17 mouse cellular contexts compared by ENCODE assay signal in the genomic region with DNA sequence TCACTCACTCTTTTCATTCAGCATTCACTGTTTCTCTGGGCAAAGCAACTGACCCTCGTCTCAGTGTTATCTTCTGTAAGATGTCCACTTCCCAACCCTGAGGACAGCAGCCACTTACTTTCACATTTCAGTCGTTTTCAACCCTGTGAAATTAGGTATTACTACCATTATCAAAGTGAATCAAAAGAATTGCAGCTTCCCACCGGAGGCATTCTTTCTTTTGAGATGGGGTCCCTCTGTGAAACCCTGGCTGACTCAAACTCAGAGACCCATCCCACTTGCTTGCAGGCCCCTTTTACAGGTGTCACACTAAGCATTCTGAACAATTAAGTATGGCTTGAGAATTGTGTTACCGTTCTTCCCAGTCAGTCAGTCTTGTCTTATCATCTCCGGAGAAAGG. TPM values are rescaled to one million over a fixed set of nuclear protein-coding genes. Genes with fewer than 3 reads are reported as not detected.
A peak's percentile ranks its signal among the peaks of the same experiment; 100 is the strongest.
DNase-seq lines count a peak whose midpoint lies in the region; ATAC-seq and TF ChIP-seq lines count a peak whose summit lies in the region.
"Had no signal": no experiment of that assay in that cellular context is flagged by ENCODE, and none has a peak within 500 bp of the region (broad histone marks: within the 10 kb centered on the region; RNA-seq: fewer than 3 reads in every experiment).

No protein-coding gene starts in this region.

- H3K9ac ChIP-seq in hindbrain, embryonic 12.5 days = no peak overlapping the region
- H3K9ac ChIP-seq in hindbrain, embryonic 14.5 days = no peak overlapping the region
- no peak overlapping the region for H3K9ac ChIP-seq in midbrain, embryonic 12.5 days (replicated peaks)
- H3K9ac ChIP-seq in midbrain, embryonic 16.5 days (ENCODE audit: low read depth, low read length) = no peak overlapping the region
- no peak overlapping the region for H3K9ac ChIP-seq in intestine, postnatal 0 days (ENCODE audit: low read depth, low read length)
- H3K9ac ChIP-seq: limb, embryonic 13.5 days; liver, embryonic 14.5 days; lung, embryonic 15.5 days had no signal

- no peaks in the 10 kb centered on the region for H3K9me3 ChIP-seq in hindbrain, embryonic 12.5 days (replicated peaks)
- no peaks in the 10 kb centered on the region for H3K9me3 ChIP-seq in hindbrain, embryonic 14.5 days (ENCODE audit: control insufficient read depth, low read length)
- H3K9me3 ChIP-seq in midbrain, embryonic 12.5 days = no peaks in the 10 kb centered on the region
- no peaks in the 10 kb centered on the region for H3K9me3 ChIP-seq in midbrain, embryonic 16.5 days (replicated peaks; ENCODE audit: control insufficient read depth, low read length, poor library complexity, severe bottlenecking)
- H3K9me3 ChIP-seq in G1E (replicated peaks) = no peaks in the 10 kb centered on the region
- no peaks in the 10 kb centered on the region for H3K9me3 ChIP-seq in intestine, postnatal 0 days (ENCODE audit: control insufficient read depth)
- H3K9me3 ChIP-seq: limb, embryonic 13.5 days; lung, embryonic 15.5 days had no signal

- no peak for TF ChIP-seq CTCF in G1E (IDR thresholded peaks at IDR 0.05; ENCODE audit: low read depth, low read length)
- no peak for TF ChIP-seq CTCF in intestine, postnatal 0 days (IDR thresholded peaks at IDR 0.05; ENCODE audit: low read depth)

- WGBS in hindbrain, embryonic 12.5 days = 50% methylated on average over 5 of the region's 5 CpGs
- WGBS in hindbrain, embryonic 14.5 days = 47% methylated on average over 5 of the region's 5 CpGs
- 56% methylated on average over 5 of the region's 5 CpGs for WGBS in midbrain, embryonic 12.5 days
- WGBS in midbrain, embryonic 16.5 days = 44% methylated on average over 5 of the region's 5 CpGs
- 50% methylated on average over 5 of the region's 5 CpGs for WGBS in intestine, postnatal 0 days

- no peaks in the 10 kb centered on the region for H3K27me3 ChIP-seq in hindbrain, embryonic 12.5 days
- H3K27me3 ChIP-seq in hindbrain, embryonic 14.5 days (ENCODE audit: control insufficient read depth, insufficient read depth, low read length) = no peaks in the 10 kb centered on the region
- no peaks in the 10 kb centered on the region for H3K27me3 ChIP-seq in midbrain, embryonic 12.5 days
- H3K27me3 ChIP-seq in midbrain, embryonic 16.5 days (ENCODE audit: control insufficient read depth, insufficient read depth, low read depth, low read length) = no peaks in the 10 kb centered on the region
- no peaks in the 10 kb centered on the region for H3K27me3 ChIP-seq in G1E (ENCODE audit: insufficient read depth, low read length)
- no peaks in the 10 kb centered on the region for H3K27me3 ChIP-seq in intestine, postnatal 0 days (replicated peaks; ENCODE audit: control insufficient read depth, insufficient read depth, low read length)
- H3K27me3 ChIP-seq: limb, embryonic 13.5 days; lung, embryonic 15.5 days had no signal

- H3K36me3 ChIP-seq in hindbrain, embryonic 12.5 days = no peaks in the 10 kb centered on the region
- H3K36me3 ChIP-seq in hindbrain, embryonic 14.5 days (replicated peaks; ENCODE audit: control insufficient read depth, insufficient read depth) = no peaks in the 10 kb centered on the region
- no peaks in the 10 kb centered on the region for H3K36me3 ChIP-seq in midbrain, embryonic 12.5 days
- H3K36me3 ChIP-seq in midbrain, embryonic 16.5 days (ENCODE audit: control insufficient read depth, insufficient read depth, low read length) = no peaks in the 10 kb centered on the region
- peaks cover 41% of the 10 kb centered on the region for H3K36me3 ChIP-seq in G1E (replicated peaks)
- H3K36me3 ChIP-seq in intestine, postnatal 0 days (ENCODE audit: control insufficient read depth, insufficient read depth) = no peaks in the 10 kb centered on the region

- peak overlapping the region; percentile 19 for H3K4me2 ChIP-seq in hindbrain, embryonic 12.5 days (replicated peaks)
- no peak overlapping the region for H3K4me2 ChIP-seq in hindbrain, embryonic 14.5 days (replicated peaks)
- H3K4me2 ChIP-seq in midbrain, embryonic 12.5 days (replicated peaks) = peak overlapping the region; percentile 33
- no peak overlapping the region for H3K4me2 ChIP-seq in midbrain, embryonic 16.5 days (ENCODE audit: low read length)
- H3K4me2 ChIP-seq in intestine, postnatal 0 days (replicated peaks; ENCODE audit: low read depth) = peak overlapping the region; percentile 18
- H3K4me2 ChIP-seq: limb, embryonic 13.5 days; lung, embryonic 15.5 days had no signal

- no peak overlapping the region for H3K4me3 ChIP-seq in hindbrain, embryonic 12.5 days
- H3K4me3 ChIP-seq in hindbrain, embryonic 14.5 days (replicated peaks; ENCODE audit: low read length) = no peak overlapping the region
- H3K4me3 ChIP-seq in midbrain, embryonic 12.5 days = no peak overlapping the region
- H3K4me3 ChIP-seq in midbrain, embryonic 16.5 days (ENCODE audit: low read depth, low read length) = no peak overlapping the region
- peak overlapping the region; percentile 33; the same call in 1 of the 2 replicates for H3K4me3 ChIP-seq in G1E (ENCODE audit: low read depth, low read length)
- H3K4me3 ChIP-seq in intestine, postnatal 0 days (ENCODE audit: low read depth, low read length) = no peak overlapping the region
- H3K4me3 ChIP-seq: heart, adult 2 months; limb, embryonic 13.5 days; lung, embryonic 15.5 days had no signal

- ATAC-seq in hindbrain, embryonic 12.5 days (ENCODE audit: low FRiP score) = no peak
- ATAC-seq in hindbrain, embryonic 14.5 days (ENCODE audit: low FRiP score) = no peak
- no peak for ATAC-seq in midbrain, embryonic 12.5 days (ENCODE audit: low FRiP score, low read depth)
- ATAC-seq in midbrain, embryonic 16.5 days = no peak
- ATAC-seq in G1E (ENCODE audit: extremely low read depth, insufficient number of reproducible peaks, low FRiP score, poor library complexity, severe bottlenecking) = no peak
- no peak for ATAC-seq in intestine, postnatal 0 days
- ATAC-seq in inflammation-experienced regulatory T-cells, adult 6 months = no peak

- H3K4me1 ChIP-seq in hindbrain, embryonic 12.5 days = peaks cover 20% of the 10 kb centered on the region
- peaks cover 13% of the 10 kb centered on the region for H3K4me1 ChIP-seq in hindbrain, embryonic 14.5 days (replicated peaks; ENCODE audit: control insufficient read depth, insufficient read depth, low read length)
- peaks cover 30% of the 10 kb centered on the region for H3K4me1 ChIP-seq in midbrain, embryonic 12.5 days
- no peaks in the 10 kb centered on the region; the same call in 1 of the 2 replicates for H3K4me1 ChIP-seq in midbrain, embryonic 16.5 days (ENCODE audit: control insufficient read depth, insufficient read depth, low read length)
- peaks cover 35% of the 10 kb centered on the region for H3K4me1 ChIP-seq in G1E (ENCODE audit: insufficient read depth, low read depth, low read length)
- 0 out of 2 replicates have a peak, but pooled peaks cover 6% of the 10 kb centered on the region for H3K4me1 ChIP-seq in intestine, postnatal 0 days (replicated peaks; ENCODE audit: control insufficient read depth, insufficient read depth, low read length)

- H3K27ac ChIP-seq in hindbrain, embryonic 12.5 days = no peak overlapping the region
- no peak overlapping the region for H3K27ac ChIP-seq in hindbrain, embryonic 14.5 days
- H3K27ac ChIP-seq in midbrain, embryonic 12.5 days (replicated peaks) = no peak overlapping the region
- no peak overlapping the region for H3K27ac ChIP-seq in midbrain, embryonic 16.5 days (ENCODE audit: low read length)
- 0 out of 2 replicates have a peak overlapping the region, but pooled peaks have one; percentile 28 for H3K27ac ChIP-seq in intestine, postnatal 0 days (ENCODE audit: low read depth, low read length)
- H3K27ac ChIP-seq: heart, adult 2 months; limb, embryonic 13.5 days; liver, embryonic 14.5 days; lung, embryonic 15.5 days; macrophage had no signal

- DNase-seq in hindbrain, embryonic 14.5 days (ENCODE audit: low spot score) = no peak
- no peak for DNase-seq in G1E (ENCODE audit: low spot score)
- DNase-seq: adrenal gland, postnatal 25 days; cerebellum, adult 11-12 months; cerebellum, postnatal 14 days; gastrocnemius, postnatal 14 days; heart, adult 2 months; thymus, postnatal 25 days had no signal

RNA-seq across cellular contexts. Expression of a gene that starts 4.4 kb away (rescaled TPM):
- polyA plus RNA-seq in hindbrain, embryonic 12.5 days (2016; fragmentation: Nextera tagmentation; extraction: Ambion mirVana) = 164 and 166 TPM in 2 replicates
- polyA plus RNA-seq in hindbrain, embryonic 14.5 days (2014; fragmentation: Nextera tagmentation; extraction: Ambion mirVana) = 45.6 and 48.1 TPM in 2 replicates
- 210 and 223 TPM in 2 replicates for polyA plus RNA-seq in midbrain, embryonic 12.5 days (2016; fragmentation: Nextera tagmentation; extraction: Ambion mirVana)
- polyA plus RNA-seq in midbrain, embryonic 16.5 days (2015; fragmentation: Nextera tagmentation; extraction: Ambion mirVana) = 30.7 and 46.2 TPM in 2 replicates
- 79.4 and 86.5 TPM in 2 replicates for total RNA-seq in G1E (2014; fragmentation: Nextera tagmentation)
- total RNA-seq in G1E (2017) = 76.6 and 84.2 TPM in 2 replicates
- polyA plus RNA-seq in G1E (2012) = 45.6 and 84.5 TPM in 2 replicates
- 22.2 and 23.0 TPM in 2 replicates for polyA plus RNA-seq in intestine, postnatal 0 days (2015; fragmentation: Nextera tagmentation; extraction: Ambion mirVana)
- polyA plus RNA-seq in inflammation-experienced regulatory T-cells, adult 6 months (2017; shearing (Covaris generic)) = 10 to 100 TPM; 61.7 to 81.8 (median 61.8) TPM

RNA-seq across cellular contexts. Expression of a gene that starts 45.8 kb away (rescaled TPM):
- polyA plus RNA-seq in hindbrain, embryonic 12.5 days (2016; fragmentation: Nextera tagmentation; extraction: Ambion mirVana) = 19.1 and 21.4 TPM in 2 replicates
- polyA plus RNA-seq in hindbrain, embryonic 14.5 days (2014; fragmentation: Nextera tagmentation; extraction: Ambion mirVana) = 5.0 and 8.8 TPM in 2 replicates
- polyA plus RNA-seq in midbrain, embryonic 12.5 days (2016; fragmentation: Nextera tagmentation; extraction: Ambion mirVana) = 21.8 and 25.3 TPM in 2 replicates
- 9.3 and 11.5 TPM in 2 replicates for polyA plus RNA-seq in midbrain, embryonic 16.5 days (2015; fragmentation: Nextera tagmentation; extraction: Ambion mirVana)
- total RNA-seq in G1E (2014; fragmentation: Nextera tagmentation) (25.3 and 38.2 TPM in 2 replicates), G1E (2017) (18.8 and 22.8 TPM in 2 replicates)
- 2.2 and 3.1 TPM in 2 replicates for polyA plus RNA-seq in G1E (2012)
- 6.8 and 7.4 TPM in 2 replicates for polyA plus RNA-seq in intestine, postnatal 0 days (2015; fragmentation: Nextera tagmentation; extraction: Ambion mirVana)
- polyA plus RNA-seq in inflammation-experienced regulatory T-cells, adult 6 months (2017; shearing (Covaris generic)) = 1 to 10 TPM; 3.2 to 6.0 (median 3.5) TPM

Comparison
In these comparisons a context has a peak if more than half of its experiments do, and no peak if none do; other contexts are left out.
1. H3K4me2 ChIP-seq: peak in hindbrain, embryonic 12.5 days (single experiment), midbrain, embryonic 12.5 days (single experiment) and intestine, postnatal 0 days (single experiment); none in hindbrain, embryonic 14.5 days (single experiment) and midbrain, embryonic 16.5 days (single experiment).